Mouse (Mus musculus) lung, postnatal 25 days (tissue): ENCODE measurements around the gene Slc7a10.
"Not testable (repeated sequence)": the region's sequence is repeated elsewhere in the genome, so short reads cannot be mapped to it uniquely, and the experiment has no call there.

ENCODE experiments used
- DNase-seq: peaks from one replicate; pipeline ENCODE4 v3.0.0; 2022; ENCODE audit warnings: low spot score

Gene Slc7a10

DNA sequence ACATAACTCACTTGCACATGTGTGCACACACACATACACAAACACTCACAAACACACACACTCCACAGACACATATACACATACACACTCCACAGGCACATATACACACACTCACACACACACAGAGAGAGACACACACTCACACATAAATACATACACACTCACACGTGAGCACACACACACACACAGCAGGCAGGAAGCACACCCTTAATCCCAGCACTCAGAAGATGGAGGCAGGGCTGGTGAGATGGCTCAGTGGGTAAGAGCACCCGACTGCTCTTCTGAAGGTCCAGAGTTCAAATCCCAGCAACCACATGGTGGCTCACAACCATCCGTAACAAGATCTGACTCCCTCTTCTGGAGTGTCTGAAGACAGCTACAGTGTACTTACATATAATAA lies 51.8 kb downstream of the Slc7a10 start:
- not testable (repeated sequence) for DNase-seq
